Mouse (Mus musculus) testis, adult 2 months (tissue): ENCODE results near the gene BC035044.
"Not testable (repeated sequence)": the region's sequence is repeated elsewhere in the genome, so short reads cannot be mapped to it uniquely, and the experiment has no call there.

ENCODE experiments used
- CTCF ChIP-seq: fragments of 200-500 bp; IDR thresholded peaks from 2 replicates; pipeline ENCODE4 v1.5.1; 2012; ENCODE audit warnings: low read depth, mild to moderate bottlenecking, inconsistent platforms, low read length, moderate library complexity; ENCODE audit not compliant: control insufficient read depth, insufficient read depth, insufficient replicate concordance
- POLR2A ChIP-seq: fragments of 200-500 bp; IDR thresholded peaks from 2 replicates; pipeline ENCODE4 v1.6.1; 2012; ENCODE audit warnings: low read depth, mild to moderate bottlenecking, inconsistent platforms, low read length, moderate library complexity; ENCODE audit not compliant: control insufficient read depth

DNA sequence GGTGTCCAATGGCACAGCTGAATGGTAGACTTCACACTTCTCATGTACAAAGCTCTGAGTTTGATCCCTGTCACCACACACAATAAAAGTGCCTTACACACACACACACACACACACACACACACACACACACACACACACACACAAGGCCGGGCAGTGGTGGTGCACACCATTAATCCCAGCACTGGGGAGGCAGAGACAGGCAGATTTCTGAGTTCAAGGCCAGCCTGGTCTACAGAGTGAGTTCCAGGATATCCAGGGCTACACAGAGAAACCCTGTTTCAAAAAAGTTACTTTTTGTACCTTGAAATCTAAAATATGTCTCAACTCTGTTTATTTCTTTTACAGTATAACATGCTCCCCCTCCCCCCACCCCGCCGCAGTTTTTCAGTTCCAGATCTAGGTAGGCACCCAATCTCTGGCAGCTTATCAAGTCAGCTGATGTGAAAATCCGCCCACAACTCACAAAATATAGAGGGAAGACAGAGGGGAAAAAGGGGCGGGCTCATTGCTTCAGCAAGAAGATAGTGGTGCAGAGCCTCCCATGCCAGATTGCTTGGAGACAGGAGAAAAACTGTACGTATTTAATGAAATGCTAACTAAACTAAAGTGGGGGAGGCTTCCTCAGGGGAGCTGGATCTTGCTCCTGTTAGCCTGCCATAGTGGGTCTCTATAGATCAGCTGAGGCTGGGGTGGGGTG lies 3.7 kb downstream of the BC035044 start, which contains the start of gene Clec2i:
- TF ChIP-seq CTCF, POLR2A: not testable (repeated sequence)
